Mouse (Mus musculus): ENCODE data around the gene Cfap65. TPM values are rescaled to one million over a fixed set of nuclear protein-coding genes. Genes with fewer than 3 reads are reported as not detected.

Gene Cfap65
- polyA plus RNA-seq (2016; fragmentation: Nextera tagmentation; extraction: Ambion mirVana) = 0.16 and 0.17 TPM in 2 replicates

- H3K9ac ChIP-seq (replicated peaks) = 0 out of 2 replicates have a peak within 1 kb of the TSS, but pooled peaks have one; percentile 16
- WGBS = under 1% methylated on average over 18 of the region's 18 CpGs
- peaks cover 42% of the 10 kb centered on the region for H3K27me3 ChIP-seq
- peak within 1 kb of the TSS; percentile 62 for H3K4me2 ChIP-seq (replicated peaks)
- H3K36me3 ChIP-seq = no peaks in the 10 kb centered on the region
- no peaks in the 10 kb centered on the region for H3K4me1 ChIP-seq
- H3K9me3 ChIP-seq = no peaks in the 10 kb centered on the region
- peak; percentile 72; the same call in 1 of the 2 replicates for ATAC-seq (ENCODE audit: low FRiP score, low read depth)
- H3K4me3 ChIP-seq = peak within 1 kb of the TSS; percentile 43
- no peak within 1 kb of the TSS for H3K27ac ChIP-seq (replicated peaks)
Observed at GRCm38 (mm10) chr1:74935402-74935801, at the start of gene Cfap65. TSS of gene Cfap65 (minus strand) at chr1:74935599.

DNA sequence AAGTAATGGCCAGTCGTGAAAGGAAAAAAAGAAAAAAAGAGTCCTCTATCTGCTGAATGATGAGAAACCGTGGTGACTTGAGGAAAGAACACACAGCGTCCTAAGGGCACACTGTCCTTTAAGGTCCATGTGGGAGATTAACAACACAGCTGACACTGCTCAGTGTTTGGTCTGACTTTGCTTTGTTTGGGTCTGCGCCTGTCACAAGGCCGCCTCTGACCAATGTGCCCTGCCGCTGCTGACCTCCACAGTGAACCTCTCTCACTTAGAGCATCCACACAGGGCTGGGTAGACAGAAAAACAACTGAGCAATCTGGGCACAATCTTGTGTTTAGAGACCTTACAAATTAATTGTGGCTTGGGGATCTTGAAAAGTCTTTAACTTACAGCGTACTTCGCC lies 41.6 kb upstream of the Cfap65 start:
- WGBS = 79% methylated on average over 8 of the region's 8 CpGs
- Histone ChIP-seq H3K9me3 (no peaks in the 10 kb centered on the region), H3K9ac (replicated peaks) (no peak overlapping the region), H3K27me3 (no peaks in the 10 kb centered on the region), H3K36me3 (no peaks in the 10 kb centered on the region), H3K27ac (replicated peaks) (no peak overlapping the region), H3K4me1 (peaks cover 8% of the 10 kb centered on the region; the same call in 1 of the 2 replicates), H3K4me3 (no peak overlapping the region), H3K4me2 (replicated peaks) (no peak overlapping the region)
- no peak for ATAC-seq (ENCODE audit: low FRiP score, low read depth)

GRCm38 (mm10) chr1:74975936-74976335 lies 40.5 kb upstream of the Cfap65 start:
- H3K36me3 ChIP-seq = no peaks in the 10 kb centered on the region
- H3K9me3 ChIP-seq = no peaks in the 10 kb centered on the region
- no peaks in the 10 kb centered on the region for H3K27me3 ChIP-seq
- WGBS = 100% methylated on average over 1 of the region's 1 CpGs
- no peak overlapping the region for H3K27ac ChIP-seq (replicated peaks)
- no peak overlapping the region for H3K4me3 ChIP-seq
- no peak overlapping the region for H3K4me2 ChIP-seq (replicated peaks)
- H3K4me1 ChIP-seq = peaks cover 8% of the 10 kb centered on the region; the same call in 1 of the 2 replicates
- H3K9ac ChIP-seq (replicated peaks) = no peak overlapping the region
- no peak for ATAC-seq (ENCODE audit: low FRiP score, low read depth)

- no peak overlapping the region for H3K27ac ChIP-seq (replicated peaks)
- no peak for ATAC-seq (ENCODE audit: low FRiP score, low read depth)
- no peaks in the 10 kb centered on the region for H3K27me3 ChIP-seq
- H3K36me3 ChIP-seq = no peaks in the 10 kb centered on the region
- WGBS = 89% methylated on average over 6 of the region's 6 CpGs
- no peak overlapping the region for H3K4me3 ChIP-seq
- H3K4me2 ChIP-seq (replicated peaks) = no peak overlapping the region
- no peak overlapping the region for H3K9ac ChIP-seq (replicated peaks)
- H3K4me1 ChIP-seq = peaks cover 5% of the 10 kb centered on the region; the same call in 1 of the 2 replicates
- no peaks in the 10 kb centered on the region for H3K9me3 ChIP-seq
Observed at GRCm38 (mm10) chr1:74973590-74973989, 38.2 kb upstream of the Cfap65 start.

DNA sequence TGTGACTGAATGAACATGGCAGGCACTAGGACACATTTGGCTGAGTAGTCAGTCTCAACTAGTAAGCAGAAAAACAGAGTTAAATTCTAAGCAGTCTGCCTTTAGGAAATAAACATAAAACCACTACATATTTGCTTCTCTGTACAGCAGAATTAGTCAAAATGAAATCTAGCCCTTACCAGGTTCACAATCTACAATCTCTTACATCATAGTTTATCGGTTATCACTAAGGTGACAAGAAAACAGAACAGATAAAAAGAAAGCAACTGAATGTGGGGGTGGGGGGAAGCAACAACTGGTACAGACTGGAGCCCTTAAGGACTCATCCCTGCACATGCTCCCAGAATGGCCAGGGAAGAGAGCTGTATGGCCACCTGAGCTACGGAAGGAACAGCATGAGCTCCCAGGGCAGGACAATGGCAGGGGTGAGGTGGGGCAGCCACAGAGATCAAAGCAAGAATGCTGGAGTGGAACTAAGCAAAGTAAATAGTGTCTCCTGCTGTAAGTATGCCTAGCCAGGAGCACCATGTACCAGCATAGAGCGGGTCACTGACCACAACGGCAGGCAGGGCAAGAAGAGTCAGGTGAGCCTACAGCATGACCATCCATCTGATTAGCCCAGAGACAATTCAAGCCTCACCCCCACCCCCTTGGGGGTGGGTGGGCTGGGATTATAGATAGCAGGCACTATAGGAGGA lies 36.1 kb upstream of the Cfap65 start:
- H3K4me2 ChIP-seq (replicated peaks) = no peak overlapping the region
- 63% methylated on average over 4 of the region's 4 CpGs for WGBS
- no peak overlapping the region for H3K27ac ChIP-seq (replicated peaks)
- no peak for ATAC-seq (ENCODE audit: low FRiP score, low read depth)
- no peak overlapping the region for H3K9ac ChIP-seq (replicated peaks)
- no peaks in the 10 kb centered on the region for H3K27me3 ChIP-seq
- H3K9me3 ChIP-seq = no peaks in the 10 kb centered on the region
- no peaks in the 10 kb centered on the region for H3K4me1 ChIP-seq
- no peaks in the 10 kb centered on the region for H3K36me3 ChIP-seq
- no peak overlapping the region for H3K4me3 ChIP-seq

DNA sequence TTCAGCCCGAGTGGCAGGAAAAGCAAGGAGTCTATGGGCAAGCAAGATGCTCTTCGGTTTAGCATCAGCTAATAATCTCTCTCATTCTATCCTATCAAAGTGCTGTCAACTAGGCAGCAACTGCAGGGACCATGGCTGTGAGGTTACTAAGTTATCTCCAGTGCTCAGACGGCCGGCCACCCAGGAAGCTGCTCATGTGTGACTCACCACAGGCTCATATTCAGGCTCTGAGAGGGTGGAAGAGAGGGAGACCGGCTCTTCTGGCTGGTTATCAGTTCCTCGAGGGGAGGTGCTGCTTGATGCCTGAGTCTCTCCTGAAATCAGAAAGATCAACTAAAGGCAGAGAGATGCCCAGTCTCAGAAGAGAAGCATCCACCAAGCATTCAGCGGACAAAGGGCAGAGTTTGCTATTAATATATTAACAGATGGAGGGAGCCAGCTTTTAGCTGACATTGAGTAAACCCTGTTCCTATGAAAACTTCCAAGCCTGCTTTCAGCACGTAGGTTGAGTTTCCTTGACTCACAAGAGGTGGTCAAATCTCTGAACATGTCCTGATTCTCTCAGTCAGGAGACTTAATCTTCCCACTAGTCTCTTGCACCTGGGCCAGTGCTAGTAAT lies 32.7 kb upstream of the Cfap65 start:
- no peak for ATAC-seq (ENCODE audit: low FRiP score, low read depth)
- peaks cover 9% of the 10 kb centered on the region for H3K4me1 ChIP-seq
- H3K27me3 ChIP-seq = 0 out of 2 replicates have a peak, but pooled peaks cover 5% of the 10 kb centered on the region
- WGBS = 78% methylated on average over 8 of the region's 8 CpGs
- no peak overlapping the region for H3K4me3 ChIP-seq
- H3K9me3 ChIP-seq = no peaks in the 10 kb centered on the region
- no peak overlapping the region for H3K9ac ChIP-seq (replicated peaks)
- H3K27ac ChIP-seq (replicated peaks) = no peak overlapping the region
- no peaks in the 10 kb centered on the region for H3K36me3 ChIP-seq
- no peak overlapping the region for H3K4me2 ChIP-seq (replicated peaks)

DNA sequence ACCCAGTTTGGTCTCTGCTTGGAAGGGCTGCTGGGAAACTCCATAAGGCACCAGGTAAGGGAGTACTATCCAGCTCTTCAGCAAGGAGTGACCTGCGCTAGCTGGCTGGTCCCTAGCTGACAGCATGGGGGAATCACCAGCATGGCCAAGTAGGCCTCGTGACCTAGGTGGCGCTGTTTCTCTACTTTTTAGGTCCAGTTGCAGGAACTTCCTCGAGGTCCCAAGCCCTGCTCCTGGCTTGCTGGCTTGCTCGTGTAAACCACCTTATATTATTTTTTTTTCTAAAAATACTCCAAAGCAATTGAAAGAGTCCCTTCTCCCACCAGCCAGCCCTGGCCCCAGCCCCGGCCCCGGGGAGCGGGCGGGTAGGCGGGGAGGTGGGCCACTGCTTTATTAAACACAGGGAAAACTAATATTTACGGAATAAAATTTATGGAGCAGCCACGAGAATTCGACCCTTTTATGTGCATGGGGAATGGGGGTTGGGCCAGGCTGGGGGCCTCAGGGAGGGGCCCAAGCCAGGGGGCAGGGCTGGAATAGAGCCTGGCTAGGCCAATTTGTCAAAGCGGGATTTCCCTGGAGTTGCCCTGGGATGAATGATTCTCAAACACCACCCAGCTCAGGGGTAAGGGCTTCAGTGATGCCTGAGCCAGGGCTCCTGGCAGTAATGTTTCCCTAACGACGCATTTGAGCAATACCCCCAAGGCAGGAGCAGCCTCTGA lies 29.3 kb upstream of the Cfap65 start:
- peak overlapping the region; percentile 47 for H3K4me2 ChIP-seq (replicated peaks)
- H3K27me3 ChIP-seq = 0 out of 2 replicates have a peak, but pooled peaks cover 5% of the 10 kb centered on the region
- H3K9ac ChIP-seq (replicated peaks) = no peak overlapping the region; the same call in 1 of the 2 replicates
- peak; percentile 38; the same call in 1 of the 2 replicates for ATAC-seq (ENCODE audit: low FRiP score, low read depth)
- no peaks in the 10 kb centered on the region for H3K9me3 ChIP-seq
- 15% methylated on average over 16 of the region's 16 CpGs for WGBS
- peaks cover 9% of the 10 kb centered on the region for H3K4me1 ChIP-seq
- H3K4me3 ChIP-seq = 0 out of 2 replicates have a peak overlapping the region, but pooled peaks have one; percentile 20
- H3K27ac ChIP-seq (replicated peaks) = no peak overlapping the region
- no peaks in the 10 kb centered on the region for H3K36me3 ChIP-seq

DNA sequence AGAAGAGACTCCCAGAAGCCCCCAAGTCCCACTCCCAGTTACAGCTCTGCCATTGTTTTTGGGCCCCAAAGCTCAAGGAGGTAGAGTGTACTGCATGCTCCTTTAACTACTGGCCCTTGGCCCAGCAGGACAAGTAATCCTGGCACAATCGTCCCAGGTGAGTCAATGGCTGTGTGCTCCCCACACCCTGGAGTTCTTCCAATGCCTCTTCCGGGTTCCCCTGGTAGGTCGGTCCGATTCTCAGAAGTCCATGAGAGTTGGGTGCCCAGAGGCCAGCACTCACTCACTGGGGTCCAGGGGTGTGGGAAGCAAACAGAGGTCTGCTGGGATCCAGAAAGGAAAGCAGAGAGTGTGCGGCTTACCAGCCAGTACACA lies 27.4 kb upstream of the Cfap65 start:
- Histone ChIP-seq H3K36me3 (no peaks in the 10 kb centered on the region), H3K4me2 (replicated peaks) (no peak overlapping the region), H3K9ac (replicated peaks) (no peak overlapping the region), H3K4me3 (no peak overlapping the region), H3K4me1 (peaks cover 9% of the 10 kb centered on the region), H3K27me3 (peaks cover 9% of the 10 kb centered on the region; the same call in 1 of the 2 replicates), H3K27ac (replicated peaks) (no peak overlapping the region), H3K9me3 (no peaks in the 10 kb centered on the region)
- 86% methylated on average over 5 of the region's 5 CpGs for WGBS
- no peak for ATAC-seq (ENCODE audit: low FRiP score, low read depth)

- 83% methylated on average over 5 of the region's 5 CpGs for WGBS
Observed at GRCm38 (mm10) chr1:74962126-74962852, 26.9 kb upstream of the Cfap65 start.

GRCm38 (mm10) chr1:74961722-74962121 lies 26.3 kb upstream of the Cfap65 start:
- 90% methylated on average over 7 of the region's 7 CpGs for WGBS
- H3K9me3 ChIP-seq = no peaks in the 10 kb centered on the region
- no peak for ATAC-seq (ENCODE audit: low FRiP score, low read depth)
- no peak overlapping the region for H3K4me2 ChIP-seq (replicated peaks)
- H3K36me3 ChIP-seq = no peaks in the 10 kb centered on the region
- no peak overlapping the region for H3K27ac ChIP-seq (replicated peaks)
- peaks cover 16% of the 10 kb centered on the region for H3K27me3 ChIP-seq
- H3K9ac ChIP-seq (replicated peaks) = no peak overlapping the region
- peaks cover 9% of the 10 kb centered on the region for H3K4me1 ChIP-seq
- H3K4me3 ChIP-seq = no peak overlapping the region

More at GRCm38 (mm10) chr1:74962126-74962852, 26.9 kb upstream of the Cfap65 start:
- Histone ChIP-seq H3K4me2 (replicated peaks) (no peak overlapping the region), H3K9me3 (no peaks in the 10 kb centered on the region), H3K27me3 (peaks cover 10% of the 10 kb centered on the region), H3K9ac (replicated peaks) (no peak overlapping the region), H3K36me3 (no peaks in the 10 kb centered on the region), H3K27ac (replicated peaks) (no peak overlapping the region), H3K4me3 (no peak overlapping the region), H3K4me1 (peaks cover 9% of the 10 kb centered on the region)
- ATAC-seq (ENCODE audit: low FRiP score, low read depth) = no peak

GRCm38 (mm10) chr1:74960059-74960458 lies 24.7 kb upstream of the Cfap65 start:
- Histone ChIP-seq H3K27me3 (peaks cover 27% of the 10 kb centered on the region), H3K4me3 (no peak overlapping the region), H3K4me1 (peaks cover 5% of the 10 kb centered on the region), H3K9me3 (no peaks in the 10 kb centered on the region), H3K36me3 (no peaks in the 10 kb centered on the region), H3K9ac (replicated peaks) (no peak overlapping the region), H3K4me2 (replicated peaks) (no peak overlapping the region), H3K27ac (replicated peaks) (no peak overlapping the region)
- WGBS = 91% methylated on average over 7 of the region's 7 CpGs
- no peak for ATAC-seq (ENCODE audit: low FRiP score, low read depth)

Measured in midbrain, embryonic 12.5 days (tissue).